Mouse (Mus musculus) megakaryocyte, embryonic 14.5 days (primary cell): ENCODE results near the gene Lrmp.

Experiments
- FLI1 ChIP-seq: IDR thresholded peaks from 2 replicates; pipeline ENCODE4 v1.6.1; 2012; ENCODE audit warnings: low read length, inconsistent platforms, mixed read lengths
- GATA1 ChIP-seq: IDR thresholded peaks from 3 replicates; pipeline ENCODE4 v1.6.1; 2012; ENCODE audit warnings: mixed read lengths, low read length, inconsistent platforms, borderline replicate concordance

GRCm38 (mm10) chr6:145069921-145070320 is 45.5 kb upstream of the Lrmp start:
- TF ChIP-seq GATA1 (no peak), FLI1 (no peak)
